Mouse (Mus musculus): ENCODE results near the gene Wnt7a.

Gene Wnt7a

DNA sequence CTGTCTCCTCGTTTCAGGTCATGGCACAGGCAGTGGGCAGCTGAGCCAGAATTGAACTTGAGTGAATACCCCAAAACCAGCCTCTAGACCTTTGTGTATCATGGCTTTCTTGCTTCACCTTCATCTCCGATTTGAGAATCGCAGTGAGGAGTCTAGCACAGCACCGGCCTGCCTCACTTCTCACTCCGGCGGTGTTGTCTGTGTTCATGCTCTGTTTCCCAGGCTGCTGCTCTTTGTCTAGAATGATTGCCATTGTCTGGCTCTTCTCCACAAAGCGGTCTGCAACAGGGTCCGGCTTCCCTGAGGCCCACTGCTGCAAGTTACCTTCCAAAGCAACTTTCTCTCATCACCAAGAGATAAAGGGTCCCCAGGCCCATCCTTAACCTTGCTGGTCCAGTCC, 79.3 kb downstream of the Wnt7a start:
- no peak for DNase-seq

DNA sequence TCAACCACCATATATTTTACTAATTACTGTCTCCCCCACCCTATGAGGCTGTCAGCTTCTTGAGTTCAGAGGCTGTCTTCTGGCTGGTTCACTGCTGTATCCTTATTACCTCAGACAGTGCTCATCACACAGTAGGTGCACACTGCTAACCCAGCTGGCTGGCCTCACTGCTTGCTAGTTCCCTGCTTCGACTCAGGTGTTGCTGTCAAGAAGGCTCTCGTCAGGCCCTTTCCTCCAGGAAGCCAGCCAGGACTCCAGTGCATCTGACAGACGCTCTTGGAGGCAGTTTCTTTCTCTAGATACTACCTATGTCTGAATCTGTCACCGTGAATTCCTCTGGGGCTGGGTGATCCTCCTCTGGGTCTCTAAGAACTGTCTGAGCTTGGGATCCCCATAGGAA, 85.6 kb downstream of the Wnt7a start:
- DNase-seq, result no peak

GRCm38 (mm10) chr6:91324752-91325151, 86.4 kb downstream of the Wnt7a start:
- no peak for DNase-seq

GRCm38 (mm10) chr6:91322001-91322772, 89.0 kb downstream of the Wnt7a start:
- DNase-seq, result no peak

Data from kidney, adult 18-20 months (tissue).